Mouse (Mus musculus): Measurements from ENCODE around the gene Gm9513. TPM values are rescaled to one million over a fixed set of nuclear protein-coding genes. Genes with fewer than 3 reads are reported as not detected.

Gene Gm9513
- polyA plus RNA-seq (2015; fragmentation: Nextera tagmentation; extraction: Ambion mirVana) = not detected in 2 replicates

GRCm38 (mm10) chr9:36475338-36475737 is at the start of gene Gm9513:
TSS of gene Gm9513 (plus strand) at chr9:36475638.
- Histone ChIP-seq H3K27me3 (no peaks in the 10 kb centered on the region), H3K9ac (replicated peaks) (no peak within 1 kb of the TSS), H3K4me3 (no peak within 1 kb of the TSS), H3K27ac (replicated peaks) (no peak within 1 kb of the TSS), H3K36me3 (no peaks in the 10 kb centered on the region), H3K4me1 (no peaks in the 10 kb centered on the region), H3K9me3 (peaks cover 5% of the 10 kb centered on the region; the same call in 1 of the 2 replicates), H3K4me2 (replicated peaks) (no peak within 1 kb of the TSS)
- 55% methylated on average over 3 of the region's 3 CpGs for WGBS
- ATAC-seq (replicated peaks) = no peak

GRCm38 (mm10) chr9:36431584-36431983 is 43.9 kb upstream of the Gm9513 start, which contains the start of gene Gm7257:
TSS of gene Gm7257 (plus strand) at chr9:36431884.
- no peak within 1 kb of the TSS for H3K4me3 ChIP-seq
- no peaks in the 10 kb centered on the region for H3K36me3 ChIP-seq
- 84% methylated on average over 4 of the region's 4 CpGs for WGBS
- 0 out of 2 replicates have a peak, but pooled peaks cover 4% of the 10 kb centered on the region for H3K9me3 ChIP-seq
- H3K27me3 ChIP-seq = no peaks in the 10 kb centered on the region
- no peak within 1 kb of the TSS for H3K9ac ChIP-seq (replicated peaks)
- no peak within 1 kb of the TSS for H3K4me2 ChIP-seq (replicated peaks)
- no peaks in the 10 kb centered on the region for H3K4me1 ChIP-seq
- no peak within 1 kb of the TSS for H3K27ac ChIP-seq (replicated peaks)
- ATAC-seq (replicated peaks) = no peak

DNA sequence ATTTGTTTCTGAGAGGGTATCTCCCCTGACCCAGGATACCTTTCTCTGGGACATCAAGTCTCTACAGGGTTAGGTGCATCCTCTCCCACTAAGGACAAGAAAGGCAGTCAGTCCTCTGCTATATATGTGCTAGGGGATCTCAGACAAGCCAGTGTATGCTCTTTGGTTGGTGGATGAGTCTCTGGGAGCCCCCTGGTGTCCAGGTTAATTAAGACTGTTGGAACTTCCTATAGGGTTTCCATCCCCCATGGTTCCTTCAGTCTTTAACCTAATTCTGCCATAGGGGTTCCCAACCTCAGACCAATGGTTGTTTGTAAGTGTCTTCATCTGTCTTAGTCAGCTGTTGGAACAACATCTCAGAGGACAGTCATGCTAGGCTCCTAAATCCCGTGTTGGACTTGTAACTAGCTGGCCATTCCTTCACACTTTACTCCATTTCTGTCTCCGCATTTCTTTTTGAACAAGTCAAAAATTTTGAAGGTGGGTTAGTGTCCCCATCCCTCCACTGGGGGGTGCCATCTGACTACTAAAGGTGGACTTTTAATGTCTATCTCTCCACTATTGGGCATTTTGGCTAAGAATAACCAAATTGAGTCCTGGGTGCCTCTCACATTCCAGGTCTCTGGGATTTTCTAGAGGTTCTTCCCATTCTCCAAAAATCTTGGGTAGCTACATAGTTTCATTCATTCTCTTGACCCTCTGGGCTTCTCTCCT is 40.2 kb upstream of the Gm9513 start:
- Histone ChIP-seq H3K36me3 (no peaks in the 10 kb centered on the region), H3K9ac (replicated peaks) (no peak overlapping the region), H3K27me3 (no peaks in the 10 kb centered on the region), H3K27ac (replicated peaks) (no peak overlapping the region), H3K4me2 (replicated peaks) (no peak overlapping the region), H3K4me1 (no peaks in the 10 kb centered on the region), H3K9me3 (0 out of 2 replicates have a peak, but pooled peaks cover 4% of the 10 kb centered on the region), H3K4me3 (no peak overlapping the region)
- ATAC-seq (replicated peaks) = no peak
- 40% methylated on average over 2 of the region's 2 CpGs for WGBS

DNA sequence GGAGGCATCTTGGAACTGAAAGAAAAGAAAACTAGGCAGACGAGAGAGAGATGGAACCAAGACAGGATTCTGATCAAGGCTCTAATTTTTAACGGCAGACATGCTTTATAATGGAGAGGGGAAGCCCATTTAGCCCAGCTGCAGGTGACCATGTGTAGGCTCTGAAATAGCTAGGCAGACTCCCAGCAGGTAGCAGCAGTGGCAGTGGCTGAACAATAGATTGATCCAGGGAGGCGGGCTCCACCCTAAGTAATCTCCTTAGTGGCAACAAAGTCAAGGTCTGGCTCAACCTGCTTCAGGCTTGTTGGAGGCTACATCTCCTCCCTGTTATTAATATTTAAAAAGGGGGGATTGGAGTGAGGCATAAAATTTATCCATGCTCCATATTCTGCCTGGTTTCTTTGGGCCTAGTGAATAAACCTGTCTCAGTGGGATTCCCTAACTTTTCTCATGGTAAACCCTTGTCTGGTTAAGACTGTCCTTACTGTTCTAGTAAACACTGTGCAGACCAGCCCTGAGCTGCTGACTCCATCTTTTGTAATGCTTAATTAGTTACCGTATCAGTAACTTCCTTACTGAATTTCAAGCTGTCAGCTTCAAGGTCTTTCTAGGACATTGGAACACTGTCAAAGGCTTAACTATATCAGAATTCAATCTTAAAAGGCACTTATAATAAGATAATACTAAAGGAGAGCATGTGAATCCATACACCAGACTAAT is 19.2 kb downstream of the Gm9513 start:
- no peak for ATAC-seq (replicated peaks)

GRCm38 (mm10) chr9:36495824-36496223 is 20.4 kb downstream of the Gm9513 start:
- Histone ChIP-seq H3K27me3 (no peaks in the 10 kb centered on the region), H3K36me3 (no peaks in the 10 kb centered on the region), H3K4me1 (no peaks in the 10 kb centered on the region), H3K9me3 (0 out of 2 replicates have a peak, but pooled peaks cover 7% of the 10 kb centered on the region), H3K27ac (replicated peaks) (no peak overlapping the region), H3K4me3 (no peak overlapping the region), H3K4me2 (replicated peaks) (no peak overlapping the region), H3K9ac (replicated peaks) (no peak overlapping the region)
- no peak for ATAC-seq (replicated peaks)
- WGBS = 50% methylated on average over 1 of the region's 1 CpGs

More for the DNA sequence above, 19.2 kb downstream of the Gm9513 start:
- WGBS = 86% methylated on average over 4 of the region's 4 CpGs
- H3K27me3 ChIP-seq = no peaks in the 10 kb centered on the region
- no peak overlapping the region for H3K4me3 ChIP-seq
- no peak overlapping the region for H3K4me2 ChIP-seq (replicated peaks)
- H3K9me3 ChIP-seq = 0 out of 2 replicates have a peak, but pooled peaks cover 7% of the 10 kb centered on the region
- no peak overlapping the region for H3K27ac ChIP-seq (replicated peaks)
- H3K36me3 ChIP-seq = no peaks in the 10 kb centered on the region
- H3K9ac ChIP-seq (replicated peaks) = no peak overlapping the region
- no peaks in the 10 kb centered on the region for H3K4me1 ChIP-seq

GRCm38 (mm10) chr9:36504211-36504610 is 28.8 kb downstream of the Gm9513 start:
- WGBS = 84% methylated on average over 5 of the region's 5 CpGs
- H3K27ac ChIP-seq (replicated peaks) = no peak overlapping the region
- ATAC-seq (replicated peaks) = no peak
- no peak overlapping the region for H3K9ac ChIP-seq (replicated peaks)
- no peaks in the 10 kb centered on the region for H3K4me1 ChIP-seq
- H3K36me3 ChIP-seq = no peaks in the 10 kb centered on the region
- no peak overlapping the region for H3K4me3 ChIP-seq
- no peak overlapping the region for H3K4me2 ChIP-seq (replicated peaks)
- H3K9me3 ChIP-seq = peaks cover 14% of the 10 kb centered on the region
- no peaks in the 10 kb centered on the region for H3K27me3 ChIP-seq

Other genes with a start within 250 kb of the Gm9513 start
- not detected in 2 replicates for gene Gm7257, start 43.8 kb upstream of the Gm9513 start, polyA plus RNA-seq (2015; fragmentation: Nextera tagmentation; extraction: Ambion mirVana)
- gene Gm5615, start 66.3 kb downstream of the Gm9513 start, polyA plus RNA-seq (2015; fragmentation: Nextera tagmentation; extraction: Ambion mirVana) = not detected in 2 replicates
- not detected in 2 replicates for gene Gm17689, start 107.0 kb downstream of the Gm9513 start, polyA plus RNA-seq (2015; fragmentation: Nextera tagmentation; extraction: Ambion mirVana)
- not detected in 2 replicates for gene A630095E13Rik, start 167.7 kb downstream of the Gm9513 start, polyA plus RNA-seq (2015; fragmentation: Nextera tagmentation; extraction: Ambion mirVana)
- not detected in 2 replicates for gene Acrv1, start 217.6 kb downstream of the Gm9513 start, polyA plus RNA-seq (2015; fragmentation: Nextera tagmentation; extraction: Ambion mirVana)